Mouse (Mus musculus) yolk sac, embryonic 10.5 days (tissue): ENCODE data around the gene Gm9970.
"Not testable (repeated sequence)": the region's sequence is repeated elsewhere in the genome, so short reads cannot be mapped to it uniquely, and the experiment has no call there.

Experiments
- DNase-seq: peaks from one replicate; pipeline ENCODE4 v3.0.0-alpha.2; 2017; ENCODE audit warnings: low spot score

The Gm9970 gene

GRCm38 (mm10) chr5:31221304-31221945 lies 19.6 kb downstream of the Gm9970 start:
- peak; percentile 44 for DNase-seq

- DNase-seq, result peak; percentile 95
Observed at GRCm38 (mm10) chr5:31220448-31221303, 20.4 kb downstream of the Gm9970 start, which contains the start of gene Ppm1g. TSS of gene Ppm1g (minus strand) at chr5:31220687.

- DNase-seq, result no peak
Observed at GRCm38 (mm10) chr5:31219911-31220447, 21.1 kb downstream of the Gm9970 start.

GRCm38 (mm10) chr5:31219474-31219873 lies 21.6 kb downstream of the Gm9970 start:
- DNase-seq, result no peak

GRCm38 (mm10) chr5:31219070-31219469 lies 22.0 kb downstream of the Gm9970 start:
- no peak for DNase-seq

GRCm38 (mm10) chr5:31218294-31218693 lies 22.7 kb downstream of the Gm9970 start:
- peak; percentile 31 for DNase-seq

GRCm38 (mm10) chr5:31216554-31216953 lies 24.5 kb downstream of the Gm9970 start:
- DNase-seq, result not testable (repeated sequence)

- no peak for DNase-seq
Observed at GRCm38 (mm10) chr5:31204421-31204820, 36.6 kb downstream of the Gm9970 start.

- no peak for DNase-seq
Observed at GRCm38 (mm10) chr5:31203866-31204265, 37.2 kb downstream of the Gm9970 start.

- DNase-seq, result peak; percentile 25
Observed at GRCm38 (mm10) chr5:31202933-31203332, 38.1 kb downstream of the Gm9970 start.

GRCm38 (mm10) chr5:31201742-31202590 lies 39.1 kb downstream of the Gm9970 start, which contains the start of gene Zfp513:
TSS of gene Zfp513 (minus strand) at chr5:31202303.
- DNase-seq, result peak; percentile 98

- no peak for DNase-seq
Observed at GRCm38 (mm10) chr5:31201042-31201741, 39.8 kb downstream of the Gm9970 start.

GRCm38 (mm10) chr5:31200327-31200768 lies 40.7 kb downstream of the Gm9970 start:
- DNase-seq, result no peak

GRCm38 (mm10) chr5:31199893-31200292 lies 41.1 kb downstream of the Gm9970 start:
- DNase-seq, result no peak

GRCm38 (mm10) chr5:31199321-31199892 lies 41.6 kb downstream of the Gm9970 start:
- DNase-seq, result no peak

GRCm38 (mm10) chr5:31198616-31199320 lies 42.3 kb downstream of the Gm9970 start:
- DNase-seq, result peak; percentile 19

- DNase-seq, result no peak
Observed at GRCm38 (mm10) chr5:31198170-31198569, 42.9 kb downstream of the Gm9970 start.

GRCm38 (mm10) chr5:31197072-31197471 lies 44.0 kb downstream of the Gm9970 start:
- DNase-seq, result no peak

GRCm38 (mm10) chr5:31196207-31196606 lies 44.8 kb downstream of the Gm9970 start:
- no peak for DNase-seq

GRCm38 (mm10) chr5:31195671-31196070 lies 45.4 kb downstream of the Gm9970 start:
- DNase-seq, result no peak
